Mouse (Mus musculus): ENCODE measurements around the gene Grik3. TPM values are rescaled to one million over a fixed set of nuclear protein-coding genes. Genes with fewer than 3 reads are reported as not detected.

Gene Grik3
- polyA plus RNA-seq, 1 experiment = 0.21 TPM

- Histone ChIP-seq H3K27ac (ENCODE audit: insufficient read depth, low read length) (no peak overlapping the region), H3K4me3 (ENCODE audit: insufficient read depth, low read length) (no peak overlapping the region), H3K4me1 (ENCODE audit: control insufficient read depth, insufficient read depth, low read length) (no peaks in the 10 kb centered on the region)
- TF ChIP-seq POLR2A (IDR thresholded peaks at IDR 0.05; ENCODE audit: low read depth, low read length) = no peak
- TF ChIP-seq CTCF (IDR thresholded peaks at IDR 0.05; ENCODE audit: borderline replicate concordance, insufficient read depth, low read length) = no peak
Measured at GRCm38 (mm10) chr4:125580336-125580735, 89.8 kb downstream of the Grik3 start.

- TF ChIP-seq CTCF (IDR thresholded peaks at IDR 0.05; ENCODE audit: borderline replicate concordance, insufficient read depth, low read length) (no peak), POLR2A (IDR thresholded peaks at IDR 0.05; ENCODE audit: low read depth, low read length) (no peak)
- Histone ChIP-seq H3K27ac (ENCODE audit: insufficient read depth, low read length) (no peak overlapping the region), H3K4me3 (ENCODE audit: insufficient read depth, low read length) (no peak overlapping the region), H3K4me1 (ENCODE audit: control insufficient read depth, insufficient read depth, low read length) (no peaks in the 10 kb centered on the region)
Measured at GRCm38 (mm10) chr4:125583272-125583671, 92.8 kb downstream of the Grik3 start.

DNA sequence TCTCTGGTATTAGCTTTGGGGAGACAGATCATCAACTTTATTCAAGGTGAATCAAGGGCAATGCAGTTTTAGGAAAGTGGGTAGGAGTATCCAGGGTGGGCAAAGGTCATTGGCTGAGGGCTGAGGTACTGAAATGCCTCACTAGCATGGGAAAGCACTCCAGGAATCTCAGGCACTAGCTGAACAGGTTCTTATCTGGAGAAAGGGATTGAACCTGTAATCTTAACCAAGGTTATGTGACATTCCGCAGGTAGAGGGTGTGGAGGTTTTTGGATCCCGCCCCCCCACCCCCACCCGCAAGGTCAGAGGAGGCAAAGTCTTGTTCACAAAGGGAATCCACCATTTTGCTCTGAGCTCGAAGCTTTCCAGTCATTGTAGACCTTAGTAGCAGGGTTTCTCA, 93.4 kb downstream of the Grik3 start:
- Histone ChIP-seq H3K4me3 (ENCODE audit: insufficient read depth, low read length) (no peak overlapping the region), H3K27ac (ENCODE audit: insufficient read depth, low read length) (no peak overlapping the region), H3K4me1 (ENCODE audit: control insufficient read depth, insufficient read depth, low read length) (no peaks in the 10 kb centered on the region)
- TF ChIP-seq CTCF (IDR thresholded peaks at IDR 0.05; ENCODE audit: borderline replicate concordance, insufficient read depth, low read length) (no peak), POLR2A (IDR thresholded peaks at IDR 0.05; ENCODE audit: low read depth, low read length) (no peak)

DNA sequence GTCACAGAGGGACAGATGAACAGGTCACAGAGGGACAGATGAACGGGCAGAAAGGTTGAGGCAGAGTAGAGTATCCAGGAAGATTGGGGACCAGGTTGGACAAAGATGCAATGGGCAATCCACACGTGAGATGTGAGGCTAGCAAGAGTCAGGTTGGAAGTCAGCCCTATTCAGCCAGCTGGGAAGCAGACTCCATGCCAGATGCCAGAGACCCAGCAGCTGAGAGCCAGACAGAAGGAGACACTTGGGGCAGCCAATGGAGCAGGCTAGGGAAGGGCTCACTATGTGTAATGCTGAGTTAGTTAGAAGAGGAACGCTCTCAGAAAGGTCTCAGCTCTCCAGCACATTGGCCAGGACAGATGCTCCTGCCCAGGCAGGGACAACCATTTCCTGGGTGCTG, 94.2 kb downstream of the Grik3 start:
- no peaks in the 10 kb centered on the region for H3K4me1 ChIP-seq (ENCODE audit: control insufficient read depth, insufficient read depth, low read length)
- H3K27ac ChIP-seq (ENCODE audit: insufficient read depth, low read length) = no peak overlapping the region
- TF ChIP-seq POLR2A (IDR thresholded peaks at IDR 0.05; ENCODE audit: low read depth, low read length) (no peak), CTCF (IDR thresholded peaks at IDR 0.05; ENCODE audit: borderline replicate concordance, insufficient read depth, low read length) (no peak)
- H3K4me3 ChIP-seq (ENCODE audit: insufficient read depth, low read length) = no peak overlapping the region

DNA sequence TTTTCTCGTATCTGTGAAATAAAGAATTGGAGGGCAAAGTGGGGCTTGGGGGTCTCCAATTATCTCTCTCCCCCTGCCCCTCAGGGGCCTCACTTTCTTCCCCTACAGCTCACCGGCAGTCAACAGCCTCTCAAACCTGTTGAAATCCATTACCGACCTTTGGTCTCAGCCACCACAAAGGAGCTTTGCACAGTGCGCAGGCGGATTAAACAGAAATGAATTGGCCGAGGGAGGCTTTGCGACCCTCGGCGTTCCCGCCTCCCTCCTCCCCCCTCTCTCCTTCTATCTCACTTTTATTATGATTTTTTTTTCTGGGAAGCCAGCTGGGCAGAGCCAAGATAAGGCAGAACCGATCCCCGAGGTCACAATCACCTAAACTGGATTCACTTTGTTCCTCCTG, 97.1 kb downstream of the Grik3 start:
- no peak for TF ChIP-seq POLR2A (IDR thresholded peaks at IDR 0.05; ENCODE audit: low read depth, low read length)
- no peak for TF ChIP-seq CTCF (IDR thresholded peaks at IDR 0.05; ENCODE audit: borderline replicate concordance, insufficient read depth, low read length)
- H3K4me3 ChIP-seq (ENCODE audit: insufficient read depth, low read length) = no peak overlapping the region
- no peaks in the 10 kb centered on the region for H3K4me1 ChIP-seq (ENCODE audit: control insufficient read depth, insufficient read depth, low read length)
- no peak overlapping the region for H3K27ac ChIP-seq (ENCODE audit: insufficient read depth, low read length)

DNA sequence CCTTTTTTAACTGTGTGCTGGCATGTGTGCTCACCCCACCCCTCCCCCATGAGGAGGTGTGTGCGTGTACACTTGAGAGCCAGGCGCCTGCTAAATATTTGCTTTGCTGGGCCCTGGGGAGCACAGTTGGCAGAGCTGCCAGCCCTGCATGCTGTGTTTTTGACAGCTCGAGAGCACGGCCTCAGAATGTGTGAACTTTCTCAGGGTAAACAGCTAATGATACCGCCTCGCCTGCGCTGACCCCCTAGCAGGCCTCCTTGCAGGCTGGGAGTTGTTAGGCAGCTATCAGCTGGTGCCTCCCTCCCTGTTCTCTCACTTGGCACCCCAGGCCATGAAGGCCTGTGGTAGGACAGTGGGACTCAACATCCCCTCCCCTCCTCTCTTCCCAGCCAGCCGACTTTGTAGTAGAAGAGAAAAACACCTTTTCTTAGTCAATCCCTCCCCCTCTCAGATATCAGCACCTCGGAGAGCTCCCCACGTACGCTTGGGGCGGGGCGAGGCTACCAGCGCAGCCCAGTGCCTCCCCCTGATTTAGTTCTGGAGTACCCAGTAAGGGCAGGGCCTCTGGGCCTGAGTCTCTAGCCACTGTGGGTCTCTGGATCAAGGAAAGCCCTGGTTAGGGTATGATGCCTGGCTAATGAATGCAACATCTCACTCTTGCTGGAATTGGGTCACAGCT, 99.9 kb downstream of the Grik3 start:
- H3K4me3 ChIP-seq (ENCODE audit: insufficient read depth, low read length) = no peak overlapping the region
- TF ChIP-seq CTCF (IDR thresholded peaks at IDR 0.05; ENCODE audit: borderline replicate concordance, insufficient read depth, low read length) = no peak
- TF ChIP-seq POLR2A (IDR thresholded peaks at IDR 0.05; ENCODE audit: low read depth, low read length) = no peak
- no peak overlapping the region for H3K27ac ChIP-seq (ENCODE audit: insufficient read depth, low read length)
- no peaks in the 10 kb centered on the region for H3K4me1 ChIP-seq (ENCODE audit: control insufficient read depth, insufficient read depth, low read length)

DNA sequence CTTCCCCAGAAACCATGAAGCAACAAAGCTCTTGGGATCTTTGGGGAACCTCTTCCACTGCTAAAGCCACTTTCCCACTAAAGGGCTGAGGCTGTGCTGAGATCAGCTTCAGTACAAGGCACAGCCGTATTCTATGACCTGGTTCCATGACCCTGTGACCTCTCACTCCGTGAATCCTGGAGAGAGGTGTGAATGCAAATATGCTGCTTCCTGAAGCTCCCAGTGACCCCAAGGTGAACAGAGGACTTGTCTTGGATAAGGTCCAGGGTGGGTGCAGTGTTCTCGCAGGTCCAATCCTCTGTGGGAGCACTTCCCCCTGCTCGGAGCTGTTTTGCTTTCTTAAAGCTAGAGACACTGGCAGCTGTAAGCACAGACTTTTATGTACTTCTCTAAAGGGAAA, 102.2 kb downstream of the Grik3 start:
- Histone ChIP-seq H3K4me3 (ENCODE audit: insufficient read depth, low read length) (no peak overlapping the region), H3K4me1 (ENCODE audit: control insufficient read depth, insufficient read depth, low read length) (no peaks in the 10 kb centered on the region), H3K27ac (ENCODE audit: insufficient read depth, low read length) (no peak overlapping the region)
- TF ChIP-seq POLR2A (IDR thresholded peaks at IDR 0.05; ENCODE audit: low read depth, low read length) (no peak), CTCF (IDR thresholded peaks at IDR 0.05; ENCODE audit: borderline replicate concordance, insufficient read depth, low read length) (no peak)

DNA sequence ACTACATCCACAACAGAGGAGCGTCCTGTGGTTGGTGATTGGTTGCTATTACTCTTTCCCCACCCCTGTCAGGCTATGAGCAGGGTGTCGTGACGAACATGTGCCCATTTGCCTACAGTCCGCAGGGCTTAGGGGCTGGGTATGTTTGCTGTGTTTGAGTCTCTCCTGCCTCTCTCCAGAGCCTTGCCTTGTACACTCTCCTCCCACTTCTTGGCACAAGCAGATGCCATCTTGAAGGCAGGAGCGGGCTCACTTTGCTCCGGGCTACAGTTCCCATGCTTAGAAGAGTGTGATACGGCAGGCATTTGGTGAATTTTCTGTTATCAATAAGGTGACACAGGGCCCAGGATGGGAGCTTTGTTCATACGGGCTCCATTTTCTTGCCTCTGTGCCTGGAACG, 104.5 kb downstream of the Grik3 start:
- TF ChIP-seq POLR2A (IDR thresholded peaks at IDR 0.05; ENCODE audit: low read depth, low read length) = no peak
- no peak for TF ChIP-seq CTCF (IDR thresholded peaks at IDR 0.05; ENCODE audit: borderline replicate concordance, insufficient read depth, low read length)

DNA sequence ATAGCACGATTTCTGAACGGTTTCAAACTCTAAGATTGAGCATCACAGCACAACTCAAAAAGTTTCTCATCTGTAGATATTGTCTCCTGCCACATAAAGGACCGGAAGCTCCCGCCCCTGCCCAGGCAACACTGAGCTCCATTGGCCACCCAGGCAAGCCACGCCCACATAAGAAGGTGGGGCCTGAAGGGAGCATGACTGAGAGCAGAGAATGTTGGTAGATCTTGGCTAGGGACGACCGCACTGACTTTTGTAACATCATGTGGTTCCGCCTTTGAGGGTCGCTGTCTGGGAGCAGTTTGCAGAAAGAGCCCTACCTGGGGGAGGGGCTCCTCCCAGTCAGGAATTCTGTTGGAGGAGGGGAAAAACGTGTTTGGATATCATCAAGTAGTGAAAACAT, 108.2 kb downstream of the Grik3 start:
- Histone ChIP-seq H3K4me1 (ENCODE audit: control insufficient read depth, insufficient read depth, low read length) (no peaks in the 10 kb centered on the region), H3K4me3 (ENCODE audit: insufficient read depth, low read length) (no peak overlapping the region), H3K27ac (ENCODE audit: insufficient read depth, low read length) (no peak overlapping the region)
- TF ChIP-seq POLR2A (IDR thresholded peaks at IDR 0.05; ENCODE audit: low read depth, low read length) = no peak
- TF ChIP-seq CTCF (IDR thresholded peaks at IDR 0.05; ENCODE audit: borderline replicate concordance, insufficient read depth, low read length) = no peak

More for the DNA sequence above, 104.5 kb downstream of the Grik3 start:
- H3K27ac ChIP-seq (ENCODE audit: insufficient read depth, low read length) = no peak overlapping the region
- H3K4me1 ChIP-seq (ENCODE audit: control insufficient read depth, insufficient read depth, low read length) = no peaks in the 10 kb centered on the region
- H3K4me3 ChIP-seq (ENCODE audit: insufficient read depth, low read length) = no peak overlapping the region

DNA sequence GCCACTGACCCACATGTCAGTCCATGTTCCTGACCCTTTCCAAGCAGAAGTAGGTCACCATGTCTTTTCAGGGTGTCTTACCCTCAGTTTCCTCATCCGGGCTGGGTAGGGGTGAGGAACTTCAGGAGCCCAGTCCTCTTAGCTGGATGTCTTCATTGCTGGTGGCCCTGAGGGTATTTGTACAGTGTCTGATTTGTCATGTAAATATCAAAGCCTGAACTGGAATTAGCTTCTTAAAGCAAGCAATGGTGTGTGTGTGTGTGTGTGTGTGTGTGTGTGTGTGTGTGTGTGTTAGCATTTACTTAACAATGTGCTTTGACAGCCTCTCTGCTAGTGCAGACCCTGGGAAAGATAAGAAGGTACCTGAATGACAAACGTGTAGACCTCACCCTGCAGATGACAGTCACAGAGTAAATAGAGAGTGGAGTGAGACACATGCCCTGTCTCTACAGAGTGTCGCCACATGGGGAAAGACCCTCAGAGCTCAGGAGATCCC, 109.1 kb downstream of the Grik3 start:
- TF ChIP-seq CTCF (IDR thresholded peaks at IDR 0.05; ENCODE audit: borderline replicate concordance, insufficient read depth, low read length) (no peak), POLR2A (IDR thresholded peaks at IDR 0.05; ENCODE audit: low read depth, low read length) (no peak)
- H3K27ac ChIP-seq (ENCODE audit: insufficient read depth, low read length) = no peak overlapping the region
- H3K4me3 ChIP-seq (ENCODE audit: insufficient read depth, low read length) = no peak overlapping the region
- no peaks in the 10 kb centered on the region for H3K4me1 ChIP-seq (ENCODE audit: control insufficient read depth, insufficient read depth, low read length)

Data from embryonic fibroblast, embryonic 13.5 days (primary cell).